Mouse (Mus musculus): ENCODE measurements at regions not wholly inside any gene's neighbourhood (a gene's known extent, or its start where the extent isn't known, plus 50 kb on each side); places are given as distances from the start of the nearest gene placed in this dataset.

DNA sequence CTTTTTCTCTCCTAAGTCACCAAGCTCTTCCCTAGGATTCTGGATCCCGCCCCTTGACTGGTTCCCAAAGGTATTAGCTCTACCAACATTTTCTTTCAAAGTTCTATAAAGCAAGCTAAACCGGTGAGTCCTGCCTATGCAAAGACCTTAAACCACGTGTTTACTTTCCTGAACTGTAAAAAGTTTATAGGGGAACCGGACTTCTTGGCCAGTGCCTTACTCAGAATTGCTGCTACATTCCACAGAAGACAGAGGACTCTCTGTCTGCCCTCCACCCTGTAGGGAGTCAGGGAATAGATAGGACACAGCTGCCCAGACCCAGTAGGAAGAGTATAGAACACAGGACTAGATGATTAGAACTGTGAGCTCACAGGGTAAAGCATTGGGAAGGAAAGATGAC is 257.2 kb downstream of the Cdc5l start:
- TF ChIP-seq GABPA (IDR thresholded peaks at IDR 0.05; ENCODE audit: insufficient replicate concordance, low read depth, low read length) (no peak), MYC (IDR thresholded peaks at IDR 0.05; ENCODE audit: low read depth, low read length) (no peak)
